Mouse (Mus musculus): ENCODE results near the gene Osbpl10.

DNA sequence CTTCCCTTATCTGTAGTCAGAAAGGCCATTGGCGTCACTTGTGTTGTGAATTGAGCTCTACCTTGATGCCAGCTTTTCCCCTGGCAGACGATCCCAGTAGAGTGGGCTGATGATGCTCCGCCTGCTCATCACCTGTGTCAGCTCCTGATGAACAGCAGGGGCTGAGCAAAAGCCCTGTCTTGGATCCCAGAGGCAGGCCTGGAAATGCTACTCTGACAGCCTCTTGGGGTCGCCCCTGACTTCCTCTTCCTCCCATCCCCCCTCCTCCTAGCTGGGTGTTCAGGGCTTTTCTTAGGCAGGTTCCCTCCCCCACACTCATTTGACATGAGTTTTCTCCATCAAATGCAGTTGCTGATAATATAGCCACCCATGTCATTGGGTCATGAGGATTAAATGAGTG lies 250.8 kb downstream of the Osbpl10 start:
- TF ChIP-seq CTCF (IDR thresholded peaks at IDR 0.05; ENCODE audit: low read depth) (no peak), EP300 (optimal IDR thresholded peaks at IDR 0.05) (no peak)

Measured in stomach, postnatal 0 days (tissue).